Mouse (Mus musculus): Measurements from ENCODE around the gene Gm38655. TPM values are rescaled to one million over a fixed set of nuclear protein-coding genes. Genes with fewer than 3 reads are reported as not detected.
"Not testable (repeated sequence)": the region's sequence is repeated elsewhere in the genome, so short reads cannot be mapped to it uniquely, and the experiment has no call there.

Gm38655 gene
- polyA plus RNA-seq, 1 experiment from 2014 or later = 0.33 TPM

DNA sequence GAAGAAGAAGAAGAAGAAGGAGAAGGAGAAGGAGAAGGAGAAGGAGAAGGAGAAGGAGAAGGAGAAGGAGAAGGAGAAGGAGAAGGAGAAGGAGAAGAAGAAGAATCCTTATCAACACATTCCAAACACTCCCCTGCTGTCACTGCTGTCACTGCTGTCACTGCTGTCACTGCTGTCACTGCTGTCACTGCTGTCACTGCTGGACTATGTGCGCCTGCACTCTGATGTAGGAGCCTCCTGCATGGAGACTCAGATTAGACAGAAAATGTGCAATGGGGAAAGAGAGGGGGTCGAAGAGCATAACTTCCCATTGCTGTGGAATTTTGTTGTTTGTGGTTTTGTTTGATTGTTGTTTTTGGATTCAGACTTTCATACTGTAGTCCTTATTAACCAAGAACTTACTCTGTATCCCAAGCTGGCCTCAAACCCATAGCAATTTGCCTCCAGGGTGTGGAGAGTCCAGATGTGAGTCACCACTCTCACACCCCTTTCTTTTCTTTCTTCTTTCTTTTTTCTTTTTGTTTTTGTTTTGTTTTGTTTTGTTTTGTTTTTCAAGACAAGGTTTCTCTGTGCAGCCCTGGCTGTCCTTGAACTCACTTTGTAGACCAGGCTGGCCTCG, 49.7 kb downstream of the Gm38655 start:
- 52% methylated on average over 3 of the region's 3 CpGs for WGBS
- H3K27ac ChIP-seq = not testable (repeated sequence)

DNA sequence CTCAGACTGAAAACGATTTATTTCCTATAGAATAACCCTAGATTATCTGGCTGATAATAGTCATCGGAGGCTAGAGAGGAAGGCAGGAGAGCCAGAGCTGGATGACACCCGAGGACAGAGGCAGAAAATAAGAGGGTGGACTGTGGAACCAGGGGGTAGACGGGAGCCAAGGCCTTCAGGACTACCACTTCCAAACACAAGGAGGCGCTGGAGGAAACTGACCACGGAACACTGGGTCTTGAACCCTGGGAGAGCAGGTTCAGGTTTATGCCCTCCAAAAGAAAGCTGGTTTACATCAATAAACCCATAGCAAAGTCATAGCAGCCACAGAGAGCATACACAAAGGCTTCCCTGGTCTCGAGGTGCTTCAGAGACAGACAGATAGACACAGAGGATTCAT, 51.3 kb downstream of the Gm38655 start:
- H3K4me1 ChIP-seq (replicated peaks) = peaks cover 6% of the 10 kb centered on the region
- 25% methylated on average over 7 of the region's 7 CpGs for WGBS
- H3K36me3 ChIP-seq = no peaks in the 10 kb centered on the region
- H3K27me3 ChIP-seq = 0 out of 2 replicates have a peak, but pooled peaks cover 6% of the 10 kb centered on the region
- no peak overlapping the region for H3K4me2 ChIP-seq
- ATAC-seq (replicated peaks; ENCODE audit: insufficient number of reproducible peaks, insufficient read depth, low FRiP score, low read depth) = no peak
- H3K4me3 ChIP-seq = no peak overlapping the region
- no peaks in the 10 kb centered on the region for H3K9me3 ChIP-seq (replicated peaks)
- no peak overlapping the region for H3K27ac ChIP-seq
- no peak overlapping the region for H3K9ac ChIP-seq

More for the DNA sequence above, 49.7 kb downstream of the Gm38655 start:
- not testable (repeated sequence) for H3K4me3 ChIP-seq; H3K4me1 ChIP-seq (replicated peaks); H3K36me3 ChIP-seq; ATAC-seq (replicated peaks; ENCODE audit: insufficient number of reproducible peaks, insufficient read depth, low FRiP score, low read depth); H3K27me3 ChIP-seq; H3K9me3 ChIP-seq (replicated peaks); H3K4me2 ChIP-seq; H3K9ac ChIP-seq

Other genes with a start within 250 kb of the Gm38655 start
- 23.2 and 28.2 TPM in 2 replicates for gene Mapk8ip3, start 238.5 kb downstream of the Gm38655 start, polyA plus RNA-seq (2015; fragmentation: Nextera tagmentation; extraction: Ambion mirVana)
- gene Jpt2, start 214.8 kb downstream of the Gm38655 start, polyA plus RNA-seq (2015; fragmentation: Nextera tagmentation; extraction: Ambion mirVana) = 73.4 and 100 TPM in 2 replicates
- gene Cramp1l, start 159.7 kb downstream of the Gm38655 start, polyA plus RNA-seq (2015; fragmentation: Nextera tagmentation; extraction: Ambion mirVana) = 4.1 and 6.3 TPM in 2 replicates
- 8.9 and 13.3 TPM in 2 replicates for gene Ift140, start 159.4 kb downstream of the Gm38655 start, polyA plus RNA-seq (2015; fragmentation: Nextera tagmentation; extraction: Ambion mirVana)
- 23.1 and 24.8 TPM in 2 replicates for gene Tmem204, start 91.9 kb downstream of the Gm38655 start, polyA plus RNA-seq (2015; fragmentation: Nextera tagmentation; extraction: Ambion mirVana)
- 22.9 and 33.6 TPM in 2 replicates for gene Telo2, start 59.5 kb downstream of the Gm38655 start, polyA plus RNA-seq (2015; fragmentation: Nextera tagmentation; extraction: Ambion mirVana)
- 0.16 and 0.30 TPM in 2 replicates for gene Ptx4, start 54.7 kb downstream of the Gm38655 start, polyA plus RNA-seq (2015; fragmentation: Nextera tagmentation; extraction: Ambion mirVana)
- gene Clcn7, start 42.1 kb downstream of the Gm38655 start, polyA plus RNA-seq (2015; fragmentation: Nextera tagmentation; extraction: Ambion mirVana) = 14.8 and 18.3 TPM in 2 replicates
- gene Ccdc154, start 13.0 kb downstream of the Gm38655 start, polyA plus RNA-seq (2015; fragmentation: Nextera tagmentation; extraction: Ambion mirVana) = 0.05 TPM in 1 of 2 replicates, not detected in the other
- 23.7 and 24.4 TPM in 2 replicates for gene BC003965, start 9.1 kb upstream of the Gm38655 start, polyA plus RNA-seq (2015; fragmentation: Nextera tagmentation; extraction: Ambion mirVana)
- gene Unkl, start 12.9 kb upstream of the Gm38655 start, polyA plus RNA-seq (2015; fragmentation: Nextera tagmentation; extraction: Ambion mirVana) = 4.6 and 5.3 TPM in 2 replicates
- gene Gnptg, start 64.7 kb upstream of the Gm38655 start, polyA plus RNA-seq (2015; fragmentation: Nextera tagmentation; extraction: Ambion mirVana) = 20.4 and 27.1 TPM in 2 replicates
- 24.7 and 31.2 TPM in 2 replicates for gene Tsr3, start 64.7 kb upstream of the Gm38655 start, polyA plus RNA-seq (2015; fragmentation: Nextera tagmentation; extraction: Ambion mirVana)
- 0.34 and 1.7 TPM in 2 replicates for gene Baiap3, start 80.9 kb upstream of the Gm38655 start, polyA plus RNA-seq (2015; fragmentation: Nextera tagmentation; extraction: Ambion mirVana)
- 322 and 354 TPM in 2 replicates for gene Ube2i, start 99.2 kb upstream of the Gm38655 start, polyA plus RNA-seq (2015; fragmentation: Nextera tagmentation; extraction: Ambion mirVana)
- 0.73 and 0.98 TPM in 2 replicates for gene Prss34, start 122.9 kb upstream of the Gm38655 start, polyA plus RNA-seq (2015; fragmentation: Nextera tagmentation; extraction: Ambion mirVana)
- not detected in 2 replicates for gene Prss28, start 133.2 kb upstream of the Gm38655 start, polyA plus RNA-seq (2015; fragmentation: Nextera tagmentation; extraction: Ambion mirVana)
- gene Prss29, start 143.2 kb upstream of the Gm38655 start, polyA plus RNA-seq (2015; fragmentation: Nextera tagmentation; extraction: Ambion mirVana) = not detected in 2 replicates
- gene Tpsab1, start 170.1 kb upstream of the Gm38655 start, polyA plus RNA-seq (2015; fragmentation: Nextera tagmentation; extraction: Ambion mirVana) = 0.20 and 0.29 TPM in 2 replicates
- 8.5 and 9.4 TPM in 2 replicates for gene Tpsb2, start 190.8 kb upstream of the Gm38655 start, polyA plus RNA-seq (2015; fragmentation: Nextera tagmentation; extraction: Ambion mirVana)
- 0.20 and 0.89 TPM in 2 replicates for gene Tpsg1, start 193.8 kb upstream of the Gm38655 start, polyA plus RNA-seq (2015; fragmentation: Nextera tagmentation; extraction: Ambion mirVana)